Mouse (Mus musculus) thymus, adult 2 months (tissue): ENCODE measurements at regions not wholly inside any gene's neighbourhood (a gene's known extent, or its start where the extent isn't known, plus 50 kb on each side); places are given as distances from the start of the nearest gene placed in this dataset.

Source experiments
- DNase-seq: peaks from one replicate; pipeline ENCODE4 v3.0.0; 2021
- H3K27ac ChIP-seq: fragments of 200-500 bp; 2 replicates; pipeline ENCODE4 v1.5.1; 2012; ENCODE audit warnings: low read length, control low read depth; ENCODE audit not compliant: control insufficient read depth, insufficient read depth
- H3K27me3 ChIP-seq: fragments of 200-500 bp; 2 replicates; pipeline ENCODE4 v1.6.1; 2012; ENCODE audit warnings: mild to moderate bottlenecking, low read length, moderate library complexity, mixed read lengths; ENCODE audit not compliant: control insufficient read depth, insufficient read depth
- H3K36me3 ChIP-seq: fragments of 200-500 bp; 2 replicates; pipeline ENCODE4 v1.6.1; 2012; ENCODE audit warnings: mild to moderate bottlenecking, low read length, moderate library complexity; ENCODE audit not compliant: control insufficient read depth, insufficient read depth
- H3K4me1 ChIP-seq: fragments of 200-500 bp; replicated peaks from 2 replicates; pipeline ENCODE4 v1.6.1; 2012; ENCODE audit warnings: low read length; ENCODE audit not compliant: control insufficient read depth, insufficient read depth
- H3K4me3 ChIP-seq: fragments of 200-500 bp; 2 replicates; pipeline ENCODE4 v1.5.1; 2012; ENCODE audit warnings: mild to moderate bottlenecking, low read length, control low read depth, moderate library complexity; ENCODE audit not compliant: control insufficient read depth, insufficient read depth
- CTCF ChIP-seq: fragments of 200-500 bp; IDR thresholded peaks from 2 replicates; pipeline ENCODE4 v1.5.1; 2012; ENCODE audit warnings: mild to moderate bottlenecking, control low read depth, low read length, moderate library complexity, borderline replicate concordance; ENCODE audit not compliant: control insufficient read depth, poor library complexity, insufficient read depth; ENCODE audit errors: extremely low read depth
- POLR2A ChIP-seq: fragments of 200-500 bp; IDR thresholded peaks from 2 replicates; pipeline ENCODE4 v1.6.1; 2012; ENCODE audit warnings: mild to moderate bottlenecking, low read length, control low read depth, moderate library complexity; ENCODE audit not compliant: control insufficient read depth, poor library complexity, insufficient read depth; ENCODE audit errors: extremely low read depth
- WGBS: fragments of 180-500 bp; shearing (Covaris S2); methylation state at CpG from one replicate; pipeline ENCODE4 v1.1.7; 2018; 5-methylcytosine and 5-hydroxymethylcytosine counted together

- Histone ChIP-seq H3K27ac (no peak overlapping the region), H3K27me3 (no peaks in the 10 kb centered on the region), H3K4me1 (no peaks in the 10 kb centered on the region), H3K4me3 (no peak overlapping the region), H3K36me3 (no peaks in the 10 kb centered on the region)
- TF ChIP-seq CTCF (no peak), POLR2A (no peak)
- WGBS, result 86% methylated on average over 3 of the region's 3 CpGs
- no peak for DNase-seq
Measured at GRCm38 (mm10) chr17:79147883-79148282, 96.2 kb downstream of the Qpct start.

GRCm38 (mm10) chr17:79144913-79145625 is 93.4 kb downstream of the Qpct start:
- TF ChIP-seq POLR2A, result no peak
- no peak for TF ChIP-seq CTCF
- no peak overlapping the region for H3K4me3 ChIP-seq
- H3K27me3 ChIP-seq, result no peaks in the 10 kb centered on the region
- 88% methylated on average over 2 of the region's 2 CpGs for WGBS
- no peaks in the 10 kb centered on the region for H3K4me1 ChIP-seq
- no peak for DNase-seq
- H3K36me3 ChIP-seq, result no peaks in the 10 kb centered on the region
- no peak overlapping the region for H3K27ac ChIP-seq

- TF ChIP-seq POLR2A, result no peak
- no peak for TF ChIP-seq CTCF
- Histone ChIP-seq H3K36me3 (no peaks in the 10 kb centered on the region), H3K4me3 (no peak overlapping the region), H3K27me3 (no peaks in the 10 kb centered on the region), H3K4me1 (no peaks in the 10 kb centered on the region), H3K27ac (no peak overlapping the region)
- WGBS, result 70% methylated on average over 1 of the region's 1 CpGs
- no peak for DNase-seq
Measured at GRCm38 (mm10) chr17:79143031-79143430, 91.3 kb downstream of the Qpct start.
